Mouse (Mus musculus) forebrain, embryonic 13.5 days (tissue): ENCODE measurements around the gene Btbd18. TPM values are rescaled to one million over a fixed set of nuclear protein-coding genes. Genes with fewer than 3 reads are reported as not detected.

Experiments used
- ATAC-seq: fragments of 200-750 bp; cut with Nextera tagmentation; 2 replicates; pipeline ENCODE4 v1.8.0; 2017
- H3K27ac ChIP-seq: fragments of 300-500 bp; sonication (generic); 2 replicates; pipeline ENCODE4 v1.5.1; 2015; ENCODE audit warnings: inconsistent platforms, mild to moderate bottlenecking, moderate library complexity
- H3K27me3 ChIP-seq: fragments of 300-500 bp; sonication (generic); 2 replicates; pipeline ENCODE4 v1.6.1; 2015; ENCODE audit warnings: mild to moderate bottlenecking, inconsistent platforms
- H3K36me3 ChIP-seq: fragments of 300-500 bp; sonication (generic); 2 replicates; pipeline ENCODE4 v1.6.1; 2015; ENCODE audit warnings: mild to moderate bottlenecking, inconsistent platforms; ENCODE audit not compliant: poor library complexity, severe bottlenecking
- H3K4me1 ChIP-seq: fragments of 300-500 bp; sonication (generic); 2 replicates; pipeline ENCODE4 v1.6.1; 2015; ENCODE audit warnings: inconsistent platforms
- H3K4me2 ChIP-seq: fragments of 300-500 bp; sonication (generic); 2 replicates; pipeline ENCODE4 v1.6.1; 2015; ENCODE audit warnings: inconsistent platforms, mild to moderate bottlenecking, moderate library complexity
- H3K4me3 ChIP-seq: fragments of 300-500 bp; sonication (generic); 2 replicates; pipeline ENCODE4 v1.5.1; 2015; ENCODE audit warnings: mild to moderate bottlenecking, inconsistent platforms
- H3K9ac ChIP-seq: fragments of 300-500 bp; sonication (generic); 2 replicates; pipeline ENCODE4 v1.6.1; 2015; ENCODE audit warnings: mild to moderate bottlenecking, inconsistent platforms
- H3K9me3 ChIP-seq: fragments of 300-500 bp; sonication (generic); replicated peaks from 2 replicates; pipeline ENCODE4 v1.6.1; 2016; ENCODE audit warnings: inconsistent platforms
- WGBS: fragments of 180-500 bp; shearing (Covaris S2); methylation state at CpG from one replicate; pipeline ENCODE4 v1.1.7; 2015; 5-methylcytosine and 5-hydroxymethylcytosine counted together
- polyA plus RNA-seq: library from polyadenylated mRNA; unstranded; fragments of >200 nt; fragmentation: Nextera tagmentation; extraction: Ambion mirVana; gene quantifications from 2 replicates; pipeline ENCODE4 v1.2.1, GENCODE M21; 2015

Btbd18 gene
- polyA plus RNA-seq, 1 experiment from 2014 or later: 0.31 TPM

GRCm38 (mm10) chr2:84679016-84679415, 20.1 kb downstream of the Btbd18 start, which contains the start of gene Tmx2:
TSS of gene Tmx2 (minus strand) at chr2:84679140.
- peaks cover 34% of the 10 kb centered on the region for H3K36me3 ChIP-seq
- no peaks in the 10 kb centered on the region for H3K27me3 ChIP-seq
- peak within 1 kb of the TSS; percentile 97 for H3K4me3 ChIP-seq
- 14% methylated on average over 8 of the region's 8 CpGs for WGBS
- H3K4me2 ChIP-seq: peak within 1 kb of the TSS; percentile 78
- H3K9ac ChIP-seq: peak within 1 kb of the TSS; percentile 88
- H3K27ac ChIP-seq: peak within 1 kb of the TSS; percentile 44; the same call in 1 of the 2 replicates
- H3K4me1 ChIP-seq: peaks cover 26% of the 10 kb centered on the region
- no peak for ATAC-seq
- no peaks in the 10 kb centered on the region for H3K9me3 ChIP-seq

GRCm38 (mm10) chr2:84682605-84683183, 23.8 kb downstream of the Btbd18 start:
- Histone ChIP-seq H3K36me3 (peaks cover 46% of the 10 kb centered on the region), H3K4me1 (peaks cover 10% of the 10 kb centered on the region), H3K9me3 (no peaks in the 10 kb centered on the region), H3K9ac (no peak overlapping the region), H3K4me2 (no peak overlapping the region), H3K4me3 (no peak overlapping the region), H3K27me3 (no peaks in the 10 kb centered on the region), H3K27ac (no peak overlapping the region)
- WGBS: 83% methylated on average over 6 of the region's 6 CpGs
- no peak for ATAC-seq

- Histone ChIP-seq H3K27me3 (no peaks in the 10 kb centered on the region), H3K9ac (no peak overlapping the region), H3K4me1 (no peaks in the 10 kb centered on the region), H3K27ac (no peak overlapping the region), H3K4me3 (no peak overlapping the region), H3K9me3 (no peaks in the 10 kb centered on the region), H3K36me3 (peaks cover 88% of the 10 kb centered on the region), H3K4me2 (no peak overlapping the region)
- ATAC-seq: no peak
- WGBS: 83% methylated on average over 2 of the region's 2 CpGs
Measured at GRCm38 (mm10) chr2:84688080-84688844, 29.4 kb downstream of the Btbd18 start.

- ATAC-seq: peak; percentile 23; the same call in 1 of the 2 replicates
- Histone ChIP-seq H3K27me3 (no peaks in the 10 kb centered on the region), H3K4me1 (no peaks in the 10 kb centered on the region), H3K9ac (no peak overlapping the region), H3K4me3 (no peak overlapping the region), H3K27ac (no peak overlapping the region), H3K36me3 (peaks cover 91% of the 10 kb centered on the region), H3K4me2 (no peak overlapping the region), H3K9me3 (no peaks in the 10 kb centered on the region)
- 92% methylated on average over 12 of the region's 12 CpGs for WGBS
Measured at GRCm38 (mm10) chr2:84690050-84690449, 31.2 kb downstream of the Btbd18 start.

GRCm38 (mm10) chr2:84695007-84695695, 36.3 kb downstream of the Btbd18 start:
- ATAC-seq: no peak; the same call in 1 of the 2 replicates
- Histone ChIP-seq H3K27me3 (no peaks in the 10 kb centered on the region), H3K9ac (no peak overlapping the region), H3K36me3 (peaks cover 66% of the 10 kb centered on the region), H3K4me2 (no peak overlapping the region), H3K27ac (no peak overlapping the region), H3K4me1 (no peaks in the 10 kb centered on the region), H3K9me3 (no peaks in the 10 kb centered on the region), H3K4me3 (no peak overlapping the region)
- 94% methylated on average over 5 of the region's 5 CpGs for WGBS

- no peaks in the 10 kb centered on the region for H3K27me3 ChIP-seq
- H3K4me1 ChIP-seq: peaks cover 17% of the 10 kb centered on the region
- no peak overlapping the region for H3K27ac ChIP-seq
- no peak overlapping the region for H3K4me3 ChIP-seq
- WGBS: 89% methylated on average over 1 of the region's 1 CpGs
- H3K4me2 ChIP-seq: no peak overlapping the region
- no peak for ATAC-seq
- no peaks in the 10 kb centered on the region for H3K9me3 ChIP-seq
- peaks cover 49% of the 10 kb centered on the region for H3K36me3 ChIP-seq
- H3K9ac ChIP-seq: no peak overlapping the region
Measured at GRCm38 (mm10) chr2:84703497-84703896, 44.6 kb downstream of the Btbd18 start.

- Histone ChIP-seq H3K4me2 (no peak overlapping the region), H3K9me3 (no peaks in the 10 kb centered on the region), H3K4me3 (no peak overlapping the region), H3K9ac (0 out of 2 replicates have a peak overlapping the region, but pooled peaks have one; percentile 12), H3K27ac (no peak overlapping the region), H3K27me3 (no peaks in the 10 kb centered on the region), H3K36me3 (peaks cover 53% of the 10 kb centered on the region), H3K4me1 (peaks cover 25% of the 10 kb centered on the region)
- no peak for ATAC-seq
- 68% methylated on average over 5 of the region's 5 CpGs for WGBS
Measured at GRCm38 (mm10) chr2:84704329-84704728, 45.5 kb downstream of the Btbd18 start.

- H3K9ac ChIP-seq: no peak overlapping the region
- H3K27me3 ChIP-seq: no peaks in the 10 kb centered on the region
- no peak overlapping the region for H3K4me2 ChIP-seq
- H3K36me3 ChIP-seq: peaks cover 59% of the 10 kb centered on the region
- ATAC-seq: no peak
- H3K9me3 ChIP-seq: no peaks in the 10 kb centered on the region
- no peak overlapping the region for H3K27ac ChIP-seq
- peaks cover 32% of the 10 kb centered on the region for H3K4me1 ChIP-seq
- WGBS: 97% methylated on average over 1 of the region's 1 CpGs
- H3K4me3 ChIP-seq: no peak overlapping the region
Measured at GRCm38 (mm10) chr2:84705295-84705694, 46.4 kb downstream of the Btbd18 start.

- Histone ChIP-seq H3K4me1 (peaks cover 38% of the 10 kb centered on the region), H3K36me3 (peaks cover 56% of the 10 kb centered on the region), H3K9ac (no peak overlapping the region), H3K9me3 (no peaks in the 10 kb centered on the region), H3K4me3 (no peak overlapping the region), H3K27ac (no peak overlapping the region), H3K4me2 (0 out of 2 replicates have a peak overlapping the region, but pooled peaks have one; percentile 5), H3K27me3 (no peaks in the 10 kb centered on the region)
- ATAC-seq: no peak
- WGBS: 23% methylated on average over 1 of the region's 1 CpGs
Measured at GRCm38 (mm10) chr2:84707523-84707922, 48.6 kb downstream of the Btbd18 start.

- WGBS: 85% methylated on average over 2 of the region's 2 CpGs
- Histone ChIP-seq H3K27ac (no peak overlapping the region), H3K4me3 (no peak overlapping the region), H3K36me3 (peaks cover 37% of the 10 kb centered on the region), H3K27me3 (no peaks in the 10 kb centered on the region), H3K9ac (no peak overlapping the region), H3K9me3 (no peaks in the 10 kb centered on the region), H3K4me1 (peaks cover 57% of the 10 kb centered on the region), H3K4me2 (no peak overlapping the region)
- ATAC-seq: no peak
Measured at GRCm38 (mm10) chr2:84711898-84712297, 53.0 kb downstream of the Btbd18 start.

- H3K9ac ChIP-seq: peak overlapping the region; percentile 97
- H3K4me1 ChIP-seq: peaks cover 32% of the 10 kb centered on the region
- H3K27ac ChIP-seq: peak overlapping the region; percentile 96
- H3K4me3 ChIP-seq: peak overlapping the region; percentile 96
- peak overlapping the region; percentile 80 for H3K4me2 ChIP-seq
- no peaks in the 10 kb centered on the region for H3K9me3 ChIP-seq
- no peak; the same call in 1 of the 2 replicates for ATAC-seq
- no peaks in the 10 kb centered on the region for H3K27me3 ChIP-seq
- peaks cover 15% of the 10 kb centered on the region for H3K36me3 ChIP-seq
- WGBS: 0% methylated on average over 12 of the region's 26 CpGs
Measured at GRCm38 (mm10) chr2:84714422-84714810, 55.5 kb downstream of the Btbd18 start.
